Mouse (Mus musculus) CH12.LX (cell line): ENCODE data around the gene Tespa1.

Source experiments
- ELF1 ChIP-seq: IDR thresholded peaks from 2 replicates; pipeline ENCODE4 v1.6.1; 2014; ENCODE audit warnings: low read depth, mild to moderate bottlenecking, inconsistent platforms, low read length, improper control_type of control experiment
- MAX ChIP-seq: IDR thresholded peaks from 2 replicates; pipeline ENCODE4 v1.6.1; 2011; ENCODE audit warnings: low read length, improper control_type of control experiment
- MAZ ChIP-seq: IDR thresholded peaks from 2 replicates; pipeline ENCODE4 v1.6.1; 2012; ENCODE audit warnings: low read depth, mild to moderate bottlenecking, inconsistent platforms, low read length, improper control_type of control experiment, moderate library complexity
- NRF1 ChIP-seq: IDR thresholded peaks from 2 replicates; pipeline ENCODE4 v1.6.1; 2014; ENCODE audit warnings: low read depth, mild to moderate bottlenecking, inconsistent platforms, low read length, improper control_type of control experiment, moderate library complexity
- PAX5 ChIP-seq: IDR thresholded peaks from 2 replicates; pipeline ENCODE4 v1.6.1; 2012; ENCODE audit warnings: low read length, inconsistent platforms, mixed read lengths
- POLR2AphosphoS2 ChIP-seq: IDR thresholded peaks from 2 replicates; pipeline ENCODE4 v1.6.1; 2011; ENCODE audit warnings: low read depth, low read length, improper control_type of control experiment
- RCOR1 ChIP-seq: conservative IDR thresholded peaks from 2 replicates; pipeline ENCODE4 v1.6.1; 2012; ENCODE audit warnings: low read depth, mild to moderate bottlenecking, inconsistent platforms, low read length, improper control_type of control experiment

DNA sequence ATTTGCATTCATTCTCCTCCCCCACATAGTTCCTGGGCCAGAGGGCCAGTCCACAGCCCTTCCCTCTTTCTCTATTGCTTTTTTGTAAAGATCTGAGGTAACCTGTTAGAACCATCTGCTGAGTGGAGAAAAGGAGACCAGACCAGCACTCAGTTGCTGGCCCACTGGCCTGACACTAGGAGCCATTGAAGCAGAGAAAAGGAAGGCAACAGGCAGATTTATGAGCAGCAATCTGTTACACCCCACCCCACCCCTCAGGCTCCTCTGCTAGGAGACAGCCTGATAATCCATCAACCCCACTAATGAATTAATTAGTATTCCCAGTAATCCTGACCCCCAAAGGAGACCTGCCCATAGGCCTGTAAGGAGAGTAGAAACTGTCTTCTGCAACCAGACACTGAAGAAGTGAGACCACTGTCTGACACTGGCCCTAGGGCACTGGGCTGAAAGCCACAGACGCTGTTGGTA is 40.7 kb upstream of the Tespa1 start:
- TF ChIP-seq ELF1 (no peak), POLR2AphosphoS2 (no peak), NRF1 (no peak), PAX5 (no peak), RCOR1 (no peak), MAX (no peak), MAZ (no peak)
